Mouse (Mus musculus) heart, postnatal 0 days (tissue): ENCODE data around the gene Olfr1277.

Experiments used
- CTCF ChIP-seq: IDR thresholded peaks from 2 replicates; pipeline ENCODE4 v1.5.1; 2016; ENCODE audit warnings: antibody characterized with exemption, control low read depth, low read depth
- EP300 ChIP-seq: IDR thresholded peaks from 2 replicates; pipeline ENCODE4 v1.6.1; 2016; ENCODE audit warnings: antibody characterized with exemption, low read depth

- TF ChIP-seq CTCF (no peak), EP300 (no peak)
Observed at GRCm38 (mm10) chr2:111313717-111314116, 39.8 kb upstream of the Olfr1277 start, which contains the start of gene Olfr1280.
